Mouse (Mus musculus) kidney, postnatal 14 days (tissue): Measurements from ENCODE around the gene Mapre1.

Experiments used
- DNase-seq: peaks from one replicate; pipeline ENCODE4 v3.0.0; 2022; ENCODE audit warnings: mixed read lengths

The Mapre1 gene

DNA sequence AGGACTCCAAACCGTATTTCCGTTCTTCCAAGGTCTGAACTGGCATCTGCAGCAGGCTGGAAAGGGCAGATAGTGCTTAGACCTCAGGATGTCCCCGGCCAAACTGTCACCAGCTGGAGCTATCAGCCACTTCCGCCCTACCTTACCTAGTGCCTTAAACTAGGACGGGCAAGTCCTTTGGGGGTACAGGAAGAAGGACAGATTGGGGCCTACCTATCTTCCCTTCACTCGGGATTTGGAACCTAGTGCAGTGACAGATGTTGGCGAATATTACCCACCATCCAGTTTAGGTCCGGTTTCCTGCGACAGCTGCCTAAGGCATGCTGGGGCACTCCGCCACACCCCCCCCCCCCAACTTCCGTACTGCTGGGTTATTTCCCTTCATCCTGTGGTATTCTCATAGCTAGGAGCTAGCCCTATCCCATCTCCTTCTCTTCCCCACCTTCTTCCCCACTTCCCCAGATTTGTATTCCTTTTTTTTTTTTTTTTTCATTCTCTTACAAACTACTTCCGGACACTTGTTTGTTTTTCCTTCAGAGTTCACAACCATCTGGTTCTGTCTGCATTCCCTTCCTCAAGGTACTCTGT lies 38.4 kb downstream of the Mapre1 start, which contains the start of gene Efcab8:
TSS of gene Efcab8 (plus strand) at position 538 of the 588 bp plus-strand sequence.
- no peak for DNase-seq

DNA sequence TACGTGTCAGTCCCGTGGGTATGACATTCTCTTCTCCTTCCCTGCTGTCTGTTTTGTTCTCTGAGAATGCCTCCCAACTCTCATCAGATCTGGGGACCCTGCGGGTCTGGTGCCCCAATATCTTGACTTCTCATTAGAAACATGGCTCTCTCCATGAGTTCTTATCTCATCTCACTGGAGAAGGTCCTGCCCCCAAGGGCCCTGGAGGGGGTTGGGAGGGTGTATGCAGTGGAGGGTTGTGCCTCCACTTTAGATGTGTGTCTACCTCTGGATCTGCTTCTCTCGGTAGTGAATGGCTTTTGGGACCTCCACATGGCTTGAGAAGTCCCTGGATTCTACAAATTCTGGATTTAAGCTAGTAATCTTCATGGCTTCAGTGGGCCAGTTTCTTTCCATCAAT lies 40.1 kb downstream of the Mapre1 start:
- no peak for DNase-seq

DNA sequence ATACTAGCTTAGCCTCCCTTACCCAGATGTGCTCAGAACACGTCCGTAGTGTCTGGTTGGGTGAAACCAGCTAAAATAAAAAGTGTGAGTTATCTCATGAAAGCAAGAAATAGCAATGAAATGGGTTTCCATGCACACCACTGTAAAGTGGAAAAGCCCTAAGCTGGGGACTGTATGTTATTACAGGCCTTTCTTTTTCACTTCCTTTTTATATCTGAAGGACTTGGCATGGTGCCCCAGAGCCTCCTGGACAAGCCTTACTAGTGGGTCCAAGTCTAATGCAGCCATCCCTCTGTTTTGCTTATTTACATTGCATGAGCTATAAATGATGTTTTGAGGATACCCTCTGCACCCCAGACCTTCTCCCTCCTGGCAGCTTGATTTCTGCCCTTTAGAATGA lies 43.6 kb downstream of the Mapre1 start:
- peak; percentile 24 for DNase-seq

DNA sequence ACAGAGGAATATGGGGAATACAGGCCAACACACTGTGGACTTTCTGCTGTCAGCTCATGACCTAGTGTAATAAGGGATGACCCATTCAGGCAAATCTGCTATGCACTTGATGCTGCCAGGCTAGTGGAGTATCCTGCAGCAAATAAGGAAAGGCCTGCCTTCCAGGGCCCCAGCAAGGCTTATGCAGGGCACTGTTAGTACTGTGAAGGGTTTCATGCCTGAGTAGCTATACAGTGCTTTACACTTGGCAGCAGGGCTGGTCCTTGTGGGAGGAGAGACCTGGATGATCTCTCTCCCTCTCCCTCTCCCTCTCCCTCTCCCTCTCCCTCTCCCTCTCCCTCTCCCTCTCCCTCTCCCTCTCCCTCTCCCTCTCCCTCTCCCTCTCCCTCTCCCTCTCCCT lies 52.3 kb downstream of the Mapre1 start:
- no peak for DNase-seq

GRCm38 (mm10) chr2:153795090-153795489 lies 54.0 kb downstream of the Mapre1 start:
- DNase-seq = peak; percentile 20

DNA sequence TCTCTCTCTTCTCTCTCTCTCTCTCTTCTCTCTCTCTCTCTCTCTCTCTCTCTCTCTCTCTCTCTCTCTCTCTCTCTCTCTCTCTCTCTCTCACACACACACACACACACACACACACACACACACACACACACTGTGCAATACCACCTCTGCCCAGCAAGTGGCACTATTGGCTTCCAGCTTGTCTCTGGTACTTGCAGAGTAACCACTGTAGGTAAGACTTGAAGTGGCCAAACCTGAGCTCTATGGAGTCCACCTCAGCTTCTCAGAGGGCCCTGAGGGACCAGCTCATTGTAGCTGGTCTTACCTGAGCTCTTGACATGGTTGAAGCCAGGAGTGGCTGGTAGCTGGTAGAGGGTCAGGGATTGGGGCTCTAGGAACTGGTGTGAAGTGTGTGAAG lies 66.4 kb downstream of the Mapre1 start:
- DNase-seq = peak; percentile 52

DNA sequence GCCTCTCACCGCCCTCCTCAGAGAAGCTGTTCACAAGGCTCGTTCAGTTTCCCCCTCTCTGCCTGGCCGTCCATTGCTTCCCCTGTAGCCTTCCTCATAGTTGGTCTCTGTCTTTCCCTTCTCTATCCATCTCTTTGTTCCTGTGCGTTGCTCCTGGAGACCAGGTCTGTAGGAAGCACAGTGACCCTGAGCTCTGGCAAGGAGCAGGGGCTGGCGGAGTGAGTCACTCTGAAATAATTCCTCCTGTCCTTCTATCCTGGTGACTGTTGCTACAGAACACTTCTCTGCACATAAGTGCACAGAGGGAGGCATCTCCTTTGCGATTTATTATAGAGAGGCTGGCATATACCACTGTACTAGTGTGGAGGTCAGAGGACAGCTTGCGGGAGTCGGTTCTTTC lies 67.1 kb downstream of the Mapre1 start:
- DNase-seq = no peak

- DNase-seq = no peak
Observed at GRCm38 (mm10) chr2:153808841-153809240, 67.8 kb downstream of the Mapre1 start.

- DNase-seq = no peak
Observed at GRCm38 (mm10) chr2:153809921-153810320, 68.8 kb downstream of the Mapre1 start.

DNA sequence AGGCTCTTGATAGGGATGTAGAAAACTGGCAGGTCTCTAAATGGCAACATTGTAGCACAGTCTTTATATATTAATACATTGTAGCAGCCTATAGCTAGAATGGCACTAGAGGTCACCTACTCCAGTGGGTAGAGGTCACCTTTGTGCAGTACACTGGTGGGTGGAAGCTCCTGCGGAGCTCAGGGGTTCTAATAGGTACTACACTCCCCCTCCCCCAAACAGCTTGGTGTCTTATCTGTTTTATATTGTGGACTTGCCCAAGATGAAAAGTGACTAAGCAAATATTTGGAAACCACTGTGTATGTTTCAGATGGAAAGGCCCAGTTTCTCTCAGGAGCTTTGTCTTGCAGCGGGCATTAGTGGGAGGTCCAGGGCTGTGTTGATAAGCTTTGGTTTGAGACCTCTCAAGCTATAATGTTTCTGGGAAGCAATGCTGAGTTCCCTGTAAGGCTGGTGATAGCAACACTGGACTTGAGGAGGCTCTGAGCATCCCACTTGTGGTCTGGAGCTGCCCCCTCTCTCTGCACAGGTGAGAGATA lies 81.0 kb downstream of the Mapre1 start:
- no peak for DNase-seq
